Mouse (Mus musculus): ENCODE results near the gene Rbm25. TPM values are rescaled to one million over a fixed set of nuclear protein-coding genes. Genes with fewer than 3 reads are reported as not detected.

Gene Rbm25
- polyA plus RNA-seq, 1 experiment, result 32.3 TPM

- Histone ChIP-seq H3K4me1 (ENCODE audit: control insufficient read depth, insufficient read depth, low read length) (peaks cover 6% of the 10 kb centered on the region), H3K4me3 (replicated peaks; ENCODE audit: extremely low read depth, low read depth, low read length) (no peak overlapping the region)
- no peak for DNase-seq
- 82% methylated on average over 5 of the region's 5 CpGs for WGBS
- TF ChIP-seq CTCF (IDR thresholded peaks at IDR 0.05; ENCODE audit: insufficient read depth, low read length) (no peak), POLR2A (IDR thresholded peaks at IDR 0.05; ENCODE audit: borderline replicate concordance, extremely low read depth, low read depth, low read length) (no peak)
Measured at GRCm38 (mm10) chr12:83694011-83694410, 63.0 kb downstream of the Rbm25 start.

GRCm38 (mm10) chr12:83694669-83695068 lies 63.6 kb downstream of the Rbm25 start:
- TF ChIP-seq POLR2A (IDR thresholded peaks at IDR 0.05; ENCODE audit: borderline replicate concordance, extremely low read depth, low read depth, low read length), result no peak
- TF ChIP-seq CTCF (IDR thresholded peaks at IDR 0.05; ENCODE audit: insufficient read depth, low read length), result no peak
- DNase-seq, result no peak
- no peak overlapping the region for H3K4me3 ChIP-seq (replicated peaks; ENCODE audit: extremely low read depth, low read depth, low read length)
- WGBS, result 91% methylated on average over 3 of the region's 3 CpGs
- H3K4me1 ChIP-seq (ENCODE audit: control insufficient read depth, insufficient read depth, low read length), result no peaks in the 10 kb centered on the region; the same call in 1 of the 2 replicates

GRCm38 (mm10) chr12:83698637-83699036 lies 67.6 kb downstream of the Rbm25 start:
- TF ChIP-seq CTCF (IDR thresholded peaks at IDR 0.05; ENCODE audit: insufficient read depth, low read length) (no peak), POLR2A (IDR thresholded peaks at IDR 0.05; ENCODE audit: borderline replicate concordance, extremely low read depth, low read depth, low read length) (no peak)
- H3K4me3 ChIP-seq (replicated peaks; ENCODE audit: extremely low read depth, low read depth, low read length), result no peak overlapping the region
- 91% methylated on average over 4 of the region's 4 CpGs for WGBS
- no peaks in the 10 kb centered on the region; the same call in 1 of the 2 replicates for H3K4me1 ChIP-seq (ENCODE audit: control insufficient read depth, insufficient read depth, low read length)
- DNase-seq, result no peak

GRCm38 (mm10) chr12:83701608-83702007 lies 70.6 kb downstream of the Rbm25 start:
- DNase-seq, result no peak
- TF ChIP-seq CTCF (IDR thresholded peaks at IDR 0.05; ENCODE audit: insufficient read depth, low read length), result no peak
- WGBS, result 92% methylated on average over 7 of the region's 7 CpGs
- Histone ChIP-seq H3K4me3 (replicated peaks; ENCODE audit: extremely low read depth, low read depth, low read length) (no peak overlapping the region), H3K4me1 (ENCODE audit: control insufficient read depth, insufficient read depth, low read length) (no peaks in the 10 kb centered on the region; the same call in 1 of the 2 replicates)

GRCm38 (mm10) chr12:83702796-83703195 lies 71.8 kb downstream of the Rbm25 start:
- no peak overlapping the region for H3K4me3 ChIP-seq (replicated peaks; ENCODE audit: extremely low read depth, low read depth, low read length)
- no peaks in the 10 kb centered on the region; the same call in 1 of the 2 replicates for H3K4me1 ChIP-seq (ENCODE audit: control insufficient read depth, insufficient read depth, low read length)
- no peak for TF ChIP-seq POLR2A (IDR thresholded peaks at IDR 0.05; ENCODE audit: borderline replicate concordance, extremely low read depth, low read depth, low read length)
- TF ChIP-seq CTCF (IDR thresholded peaks at IDR 0.05; ENCODE audit: insufficient read depth, low read length), result no peak
- 85% methylated on average over 4 of the region's 4 CpGs for WGBS
- DNase-seq, result no peak

- WGBS, result 89% methylated on average over 4 of the region's 4 CpGs
- TF ChIP-seq POLR2A (IDR thresholded peaks at IDR 0.05; ENCODE audit: borderline replicate concordance, extremely low read depth, low read depth, low read length) (no peak), CTCF (IDR thresholded peaks at IDR 0.05; ENCODE audit: insufficient read depth, low read length) (no peak)
- Histone ChIP-seq H3K4me3 (replicated peaks; ENCODE audit: extremely low read depth, low read depth, low read length) (no peak overlapping the region), H3K4me1 (ENCODE audit: control insufficient read depth, insufficient read depth, low read length) (no peaks in the 10 kb centered on the region; the same call in 1 of the 2 replicates)
- no peak for DNase-seq
Measured at GRCm38 (mm10) chr12:83706951-83707350, 75.9 kb downstream of the Rbm25 start.

- Histone ChIP-seq H3K4me1 (ENCODE audit: control insufficient read depth, insufficient read depth, low read length) (no peaks in the 10 kb centered on the region; the same call in 1 of the 2 replicates), H3K4me3 (replicated peaks; ENCODE audit: extremely low read depth, low read depth, low read length) (no peak overlapping the region)
- WGBS, result 64% methylated on average over 7 of the region's 7 CpGs
- no peak for DNase-seq
- TF ChIP-seq CTCF (IDR thresholded peaks at IDR 0.05; ENCODE audit: insufficient read depth, low read length), result no peak
- TF ChIP-seq POLR2A (IDR thresholded peaks at IDR 0.05; ENCODE audit: borderline replicate concordance, extremely low read depth, low read depth, low read length), result no peak
Measured at GRCm38 (mm10) chr12:83708160-83709092, 77.4 kb downstream of the Rbm25 start.

GRCm38 (mm10) chr12:83709934-83710333 lies 78.9 kb downstream of the Rbm25 start:
- WGBS, result 84% methylated on average over 2 of the region's 2 CpGs
- TF ChIP-seq POLR2A (IDR thresholded peaks at IDR 0.05; ENCODE audit: borderline replicate concordance, extremely low read depth, low read depth, low read length) (no peak), CTCF (IDR thresholded peaks at IDR 0.05; ENCODE audit: insufficient read depth, low read length) (no peak)
- Histone ChIP-seq H3K4me1 (ENCODE audit: control insufficient read depth, insufficient read depth, low read length) (no peaks in the 10 kb centered on the region), H3K4me3 (replicated peaks; ENCODE audit: extremely low read depth, low read depth, low read length) (no peak overlapping the region)
- no peak for DNase-seq

GRCm38 (mm10) chr12:83713749-83714148 lies 82.7 kb downstream of the Rbm25 start:
- no peaks in the 10 kb centered on the region for H3K4me1 ChIP-seq (ENCODE audit: control insufficient read depth, insufficient read depth, low read length)
- 44% methylated on average over 2 of the region's 2 CpGs for WGBS
- DNase-seq, result no peak
- TF ChIP-seq POLR2A (IDR thresholded peaks at IDR 0.05; ENCODE audit: borderline replicate concordance, extremely low read depth, low read depth, low read length) (no peak), CTCF (IDR thresholded peaks at IDR 0.05; ENCODE audit: insufficient read depth, low read length) (peak; percentile 26; the same call in 1 of the 2 replicates)
- H3K4me3 ChIP-seq (replicated peaks; ENCODE audit: extremely low read depth, low read depth, low read length), result no peak overlapping the region
